Mouse (Mus musculus) right cerebral cortex, adult 2 months (tissue): Measurements from ENCODE around the gene Smco3.
"Not testable (repeated sequence)": the region's sequence is repeated elsewhere in the genome, so short reads cannot be mapped to it uniquely, and the experiment has no call there.

ENCODE experiments used
- DNase-seq, 2 experiments: peaks; one replicate each; pipeline ENCODE4 v3.0.0; 2021 to 2022; ENCODE audit warnings: low spot score in 2 of 2

Smco3 gene

GRCm38 (mm10) chr6:136805409-136805775 is 29.9 kb downstream of the Smco3 start:
- no peak for DNase-seq

- DNase-seq: no peak
These were observed 30.4 kb downstream of the Smco3 start for GRCm38 (mm10) chr6:136804705-136805408.

GRCm38 (mm10) chr6:136803739-136804633 is 31.3 kb downstream of the Smco3 start, which contains the start of gene Hist4h4:
TSS of gene Hist4h4 (minus strand) at chr6:136804415.
- DNase-seq: peak; percentile 99 to 100

GRCm38 (mm10) chr6:136803093-136803738 is 32.0 kb downstream of the Smco3 start:
- no peak for DNase-seq

GRCm38 (mm10) chr6:136801274-136801673 is 34.0 kb downstream of the Smco3 start:
- no peak for DNase-seq

- no peak for DNase-seq
These were observed 34.5 kb downstream of the Smco3 start for GRCm38 (mm10) chr6:136800710-136801109.

GRCm38 (mm10) chr6:136797874-136798693 is 37.2 kb downstream of the Smco3 start:
- not testable (repeated sequence) for DNase-seq

GRCm38 (mm10) chr6:136795850-136796249 is 39.4 kb downstream of the Smco3 start:
- DNase-seq: no peak

GRCm38 (mm10) chr6:136795110-136795509 is 40.1 kb downstream of the Smco3 start:
- no peak for DNase-seq

- no peak for DNase-seq
These were observed 41.3 kb downstream of the Smco3 start for GRCm38 (mm10) chr6:136793831-136794525.

- DNase-seq: no peak
These were observed 42.1 kb downstream of the Smco3 start for GRCm38 (mm10) chr6:136792884-136793758.

GRCm38 (mm10) chr6:136789391-136789971 is 45.8 kb downstream of the Smco3 start:
- DNase-seq: no peak

GRCm38 (mm10) chr6:136782761-136783160 is 52.5 kb downstream of the Smco3 start:
- DNase-seq: peak; percentile 20 to 39

- DNase-seq: no peak
These were observed 53.1 kb downstream of the Smco3 start for GRCm38 (mm10) chr6:136782146-136782545.

GRCm38 (mm10) chr6:136781377-136781986 is 53.8 kb downstream of the Smco3 start, which contains the start of gene Gucy2c:
TSS of gene Gucy2c (minus strand) at chr6:136781765.
- DNase-seq: no peak
